25 mouse cellular contexts compared by ENCODE assay signal in genomic region chr8:124668798-124669197, GRCm38 (mm10). TPM values are rescaled to one million over a fixed set of nuclear protein-coding genes. Genes with fewer than 3 reads are reported as not detected.
DNase-seq lines count a peak whose midpoint lies in the region; ATAC-seq and TF ChIP-seq lines count a peak whose summit lies in the region.
"Had no signal": no experiment of that assay in that cellular context is flagged by ENCODE, and none has a peak within 500 bp of the region (broad histone marks: within the 10 kb centered on the region; RNA-seq: fewer than 3 reads in every experiment).

No protein-coding gene starts in this region.

- no peaks in the 10 kb centered on the region for H3K9me3 ChIP-seq in lung, postnatal 0 days (ENCODE audit: low read length)
- H3K9me3 ChIP-seq: forebrain, embryonic 15.5 days; heart, embryonic 10.5 days; limb, embryonic 15.5 days; liver, embryonic 15.5 days; midbrain, embryonic 10.5 days; neural tube, embryonic 15.5 days had no signal

- H3K36me3 ChIP-seq in lung, postnatal 0 days (ENCODE audit: insufficient read depth, low read length), result no peaks in the 10 kb centered on the region

- 68% methylated on average over 3 of the region's 3 CpGs for WGBS in lung, postnatal 0 days

- no peaks in the 10 kb centered on the region for H3K4me1 ChIP-seq in lung, postnatal 0 days (ENCODE audit: insufficient read depth, low read depth, low read length)

- no peak overlapping the region for H3K4me3 ChIP-seq in lung, postnatal 0 days (ENCODE audit: low read depth, low read length)
- H3K4me3 ChIP-seq: forebrain, embryonic 15.5 days; heart, embryonic 10.5 days; limb, embryonic 15.5 days; liver, embryonic 15.5 days; midbrain, embryonic 10.5 days; neural tube, embryonic 15.5 days had no signal

- peak; percentile 36 for DNase-seq in gastrocnemius, postnatal 25 days
- no peak for DNase-seq in gastrocnemius, adult 18-20 months (ENCODE audit: low spot score)
- DNase-seq in lung, postnatal 10 days, result peak; percentile 25
- DNase-seq in lung, postnatal 0 days (ENCODE audit: low spot score), result no peak
- DNase-seq in adrenal gland, postnatal 14 days, result peak; percentile 73
- DNase-seq in urinary bladder, postnatal 25 days (ENCODE audit: low spot score), result no peak
- no peak for DNase-seq in ovary, postnatal 10 days (ENCODE audit: low spot score)
- DNase-seq: cerebellum, adult 8-10 months; cerebellum, postnatal 36 days; embryo, embryonic 11 days; heart, postnatal 4 days; kidney, adult 18-20 months; left cerebral cortex, postnatal 4 days; right cerebral cortex, postnatal 14 days; spleen, adult 18-20 months; thymus, postnatal 14 days had no signal

- no peaks in the 10 kb centered on the region for H3K27me3 ChIP-seq in lung, postnatal 0 days (replicated peaks; ENCODE audit: insufficient read depth, low read length)
- H3K27me3 ChIP-seq: forebrain, embryonic 15.5 days; limb, embryonic 15.5 days; neural tube, embryonic 15.5 days had no signal

- no peak overlapping the region for H3K4me2 ChIP-seq in lung, postnatal 0 days (replicated peaks; ENCODE audit: low read depth, low read length)
- H3K4me2 ChIP-seq: forebrain, embryonic 15.5 days; limb, embryonic 15.5 days; liver, embryonic 15.5 days; neural tube, embryonic 15.5 days had no signal

- no peak overlapping the region for H3K9ac ChIP-seq in lung, postnatal 0 days (replicated peaks; ENCODE audit: low read depth)
- H3K9ac ChIP-seq: forebrain, embryonic 15.5 days; limb, embryonic 15.5 days; liver, embryonic 15.5 days; neural tube, embryonic 15.5 days had no signal

- no peak for TF ChIP-seq EP300 in lung, postnatal 0 days (IDR thresholded peaks at IDR 0.05)

- no peak for TF ChIP-seq CTCF in lung, postnatal 0 days (IDR thresholded peaks at IDR 0.05)

- no peak for ATAC-seq in lung, postnatal 0 days
- ATAC-seq: forebrain, embryonic 15.5 days; inflammation-experienced regulatory T-cells, adult 6 months; midbrain, embryonic 16.5 days had no signal

- H3K27ac ChIP-seq in lung, postnatal 0 days (ENCODE audit: low read length), result no peak overlapping the region
- H3K27ac ChIP-seq: forebrain, embryonic 15.5 days; heart, embryonic 10.5 days; kidney, postnatal 0 days; limb, embryonic 15.5 days; liver, embryonic 15.5 days; midbrain, embryonic 10.5 days; neural tube, embryonic 15.5 days had no signal

RNA-seq across cellular contexts. Expression of gene 2310022B05Rik, which starts 5.6 kb away (rescaled TPM):
- 10 to 100 TPM; 13.7 to 14.0 TPM for total RNA-seq in gastrocnemius, postnatal 25 days (2021)
- total RNA-seq in gastrocnemius, adult 18-20 months (2021), result 10 to 100 TPM; 10.0 to 15.7 TPM
- 25.2 and 26.0 TPM in 2 replicates for polyA plus RNA-seq in lung, postnatal 0 days (2015; fragmentation: Nextera tagmentation; extraction: Ambion mirVana)
- 38.6 and 39.1 TPM in 2 replicates for total RNA-seq in adrenal gland, postnatal 14 days (2021)

RNA-seq across cellular contexts. Expression of gene Ttc13, which starts 53.0 kb away (rescaled TPM):
- 10 to 100 TPM; 18.6 to 20.8 TPM for total RNA-seq in gastrocnemius, postnatal 25 days (2021)
- total RNA-seq in gastrocnemius, adult 18-20 months (2021), result 10 to 100 TPM; 17.1 to 20.6 TPM
- 24.0 and 30.7 TPM in 2 replicates for polyA plus RNA-seq in lung, postnatal 0 days (2015; fragmentation: Nextera tagmentation; extraction: Ambion mirVana)
- total RNA-seq in adrenal gland, postnatal 14 days (2021), result 45.7 and 46.7 TPM in 2 replicates

RNA-seq across cellular contexts. Expression of gene Arv1, which starts 53.1 kb away (rescaled TPM):
- total RNA-seq in gastrocnemius, postnatal 25 days (2021), result 1 to 10 TPM; 3.2 to 3.7 TPM
- 1 to 10 TPM; 2.6 to 3.1 TPM for total RNA-seq in gastrocnemius, adult 18-20 months (2021)
- 14.6 and 15.0 TPM in 2 replicates for polyA plus RNA-seq in lung, postnatal 0 days (2015; fragmentation: Nextera tagmentation; extraction: Ambion mirVana)
- total RNA-seq in adrenal gland, postnatal 14 days (2021), result 9.6 and 12.4 TPM in 2 replicates

Comparison
In these comparisons a context has a peak if more than half of its experiments do, and no peak if none do; other contexts are left out.
1. DNase-seq: peak in gastrocnemius, postnatal 25 days (single experiment), lung, postnatal 10 days (single experiment) and adrenal gland, postnatal 14 days (single experiment); none in gastrocnemius, adult 18-20 months (single experiment), lung, postnatal 0 days (single experiment), urinary bladder, postnatal 25 days (single experiment) and ovary, postnatal 10 days (single experiment).